Mouse (Mus musculus): ENCODE data around the gene Ugt1a5.

Ugt1a5 gene

DNA sequence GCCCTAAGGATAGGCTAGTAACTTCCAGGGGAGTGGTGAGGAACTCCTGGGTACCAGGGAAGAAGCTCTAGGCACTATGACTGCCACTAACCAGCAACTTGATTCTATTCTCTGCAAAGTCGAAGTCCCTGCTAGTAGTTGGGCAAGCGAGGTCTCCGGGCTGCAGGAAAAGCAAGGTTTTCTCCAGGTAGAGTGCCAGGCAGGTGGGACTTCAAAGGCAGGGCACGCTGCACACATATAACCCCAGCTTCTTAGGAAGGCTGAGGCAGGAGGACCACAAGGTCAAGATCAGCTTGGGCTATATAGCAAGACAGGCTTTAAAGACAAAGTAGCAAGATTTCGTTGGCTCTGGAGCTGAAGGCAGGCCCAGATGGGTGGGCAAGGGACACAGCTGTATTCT lies 98.0 kb downstream of the Ugt1a5 start:
- DNase-seq, result no peak

DNA sequence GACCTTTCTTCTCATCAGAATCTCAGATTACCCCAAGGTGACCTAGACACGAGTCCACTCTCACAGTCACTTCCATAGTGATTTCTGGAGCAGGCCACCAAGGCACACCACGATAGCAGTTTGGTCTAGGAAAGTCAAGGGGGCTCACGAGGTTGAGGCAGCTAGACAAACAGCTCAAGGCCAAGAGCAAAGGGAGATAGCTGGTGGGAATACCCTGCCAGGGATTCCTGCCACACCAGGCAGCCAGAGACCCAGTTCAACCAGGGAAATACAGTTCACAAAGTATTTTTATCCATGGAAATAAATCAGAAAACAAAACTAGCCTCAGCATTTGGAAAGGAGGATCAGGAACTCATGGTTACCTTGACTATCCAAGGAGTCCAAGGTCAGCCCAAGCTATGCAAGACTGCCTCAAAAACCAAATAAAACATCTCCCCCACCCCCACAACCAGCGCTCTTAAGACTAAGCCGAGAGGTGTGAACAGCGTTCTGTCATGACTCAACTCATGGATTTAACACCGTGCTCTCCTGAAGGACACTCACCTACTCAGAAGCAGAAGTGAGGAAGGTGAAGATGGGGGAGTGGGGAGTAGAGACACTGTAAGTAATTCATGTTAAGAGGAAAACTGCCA lies 98.5 kb downstream of the Ugt1a5 start:
- DNase-seq, result no peak

DNA sequence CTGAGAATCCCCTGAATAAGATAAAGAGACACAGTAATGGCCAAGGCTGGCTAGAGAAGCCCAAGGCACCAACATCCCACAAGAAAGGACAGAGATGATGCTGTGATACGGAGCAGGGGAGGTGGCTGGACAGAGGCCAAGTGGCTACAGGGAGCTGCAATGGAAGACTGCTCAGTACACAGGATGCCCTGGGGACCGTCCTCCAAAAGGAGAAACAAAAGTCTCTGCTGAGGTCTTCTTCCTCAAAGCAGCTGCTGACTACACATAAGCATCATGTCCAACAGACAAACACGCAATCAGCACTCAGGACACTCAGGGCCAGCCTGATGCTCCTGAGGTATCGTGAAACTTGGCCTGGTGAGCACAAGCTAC lies 99.0 kb downstream of the Ugt1a5 start:
- DNase-seq, result peak in 1 of 2 experiments; percentile 61

GRCm38 (mm10) chr1:88266123-88266522 lies 100.3 kb downstream of the Ugt1a5 start:
- no peak for DNase-seq

- DNase-seq, result no peak
Observed at GRCm38 (mm10) chr1:88267489-88267888, 101.7 kb downstream of the Ugt1a5 start.

- no peak for DNase-seq
Observed at GRCm38 (mm10) chr1:88268070-88268469, 102.3 kb downstream of the Ugt1a5 start.
